Mouse (Mus musculus) CD4-positive, CD25-positive, alpha-beta regulatory T cell, adult 2 months (primary cell): Measurements from ENCODE around the gene Zfp553.
"Not testable (repeated sequence)": the region's sequence is repeated elsewhere in the genome, so short reads cannot be mapped to it uniquely, and the experiment has no call there.

Source experiments
- DNase-seq: peaks from one replicate; pipeline ENCODE4 v3.0.0-alpha.2; 2012; ENCODE audit warnings: low read depth, low spot score

Zfp553 gene

DNA sequence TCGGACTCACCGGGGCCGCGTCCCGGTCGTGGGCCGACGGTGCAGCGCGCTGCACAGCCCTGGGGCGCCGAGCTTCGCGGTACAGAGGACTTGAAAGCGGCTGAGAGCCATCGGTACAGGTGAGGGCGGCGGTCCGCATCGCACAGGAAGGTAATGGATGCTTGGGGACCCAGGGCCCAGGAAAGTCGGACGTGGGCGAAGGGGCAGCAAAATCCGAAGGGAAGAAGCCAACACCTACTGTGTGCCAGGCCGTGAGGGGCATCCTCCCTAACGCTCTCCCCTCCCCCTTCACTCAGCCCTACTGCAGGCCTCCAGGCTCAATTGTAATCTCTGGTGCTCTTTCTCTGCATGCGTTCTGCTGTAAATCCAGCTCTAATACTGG, 498 bp downstream of the Zfp553 start:
- no peak for DNase-seq

DNA sequence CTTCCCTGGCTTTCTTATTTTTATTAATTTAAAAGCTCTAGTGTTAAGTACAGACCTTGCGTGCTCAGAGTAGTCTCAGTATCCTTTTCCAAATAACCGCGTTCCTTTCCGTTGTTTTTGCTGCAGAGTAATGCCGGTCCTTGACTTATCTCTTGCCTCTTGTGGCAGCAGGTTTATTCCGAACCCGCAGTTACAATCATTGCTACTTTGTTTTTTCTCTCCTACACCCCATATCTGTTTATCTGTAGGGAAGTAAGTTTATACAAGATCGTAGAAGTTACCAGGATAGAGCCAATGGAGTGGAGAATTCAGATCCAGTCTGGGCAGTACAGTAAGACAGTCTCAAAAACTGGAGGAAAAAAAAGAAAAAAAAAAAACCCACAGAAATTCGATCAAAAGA, 904 bp downstream of the Zfp553 start:
- DNase-seq: no peak

DNA sequence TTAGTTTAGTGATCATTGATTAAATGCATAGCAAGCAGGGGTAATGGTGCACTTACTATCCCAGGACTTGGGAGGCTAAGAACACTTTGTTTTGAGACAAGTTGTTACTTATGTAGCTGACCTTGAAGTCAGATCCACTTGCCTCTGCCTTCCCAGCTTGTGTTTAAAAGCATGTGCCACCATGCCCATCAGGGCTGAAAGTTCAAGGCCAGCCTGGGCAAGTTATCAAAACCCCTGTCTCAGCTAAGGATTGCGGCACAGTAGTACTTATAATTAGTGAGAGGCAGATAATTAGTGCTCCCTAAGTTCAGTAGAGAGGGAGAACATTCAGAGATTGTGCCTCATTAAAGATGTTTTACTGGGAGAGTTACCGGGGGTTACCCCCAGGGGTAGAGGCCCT, 1.9 kb downstream of the Zfp553 start:
- DNase-seq: no peak

DNA sequence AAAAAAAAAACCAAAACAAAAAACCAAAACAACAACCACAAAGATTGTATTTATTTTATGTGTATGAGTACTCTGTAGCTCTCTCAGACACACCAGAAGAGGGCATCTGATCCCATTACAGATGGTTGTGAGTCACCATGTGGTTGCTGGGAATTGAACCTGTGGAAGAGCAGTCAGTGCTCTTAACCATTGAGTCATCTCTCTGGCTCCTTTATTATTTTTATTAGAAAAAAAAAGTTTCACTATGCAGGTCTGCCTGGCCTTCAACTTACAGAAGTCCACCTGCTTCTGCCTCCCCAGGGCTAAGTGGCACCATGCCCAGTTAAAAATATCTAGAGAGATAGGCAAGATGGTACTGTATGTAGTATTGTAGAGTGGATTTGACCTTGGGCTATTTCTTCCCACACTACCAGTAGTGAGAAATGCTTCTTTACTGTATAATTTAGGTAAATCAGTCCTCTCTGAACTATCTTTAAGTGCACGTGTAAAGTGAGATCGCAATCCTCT, 10.6 kb downstream of the Zfp553 start:
- no peak for DNase-seq

DNA sequence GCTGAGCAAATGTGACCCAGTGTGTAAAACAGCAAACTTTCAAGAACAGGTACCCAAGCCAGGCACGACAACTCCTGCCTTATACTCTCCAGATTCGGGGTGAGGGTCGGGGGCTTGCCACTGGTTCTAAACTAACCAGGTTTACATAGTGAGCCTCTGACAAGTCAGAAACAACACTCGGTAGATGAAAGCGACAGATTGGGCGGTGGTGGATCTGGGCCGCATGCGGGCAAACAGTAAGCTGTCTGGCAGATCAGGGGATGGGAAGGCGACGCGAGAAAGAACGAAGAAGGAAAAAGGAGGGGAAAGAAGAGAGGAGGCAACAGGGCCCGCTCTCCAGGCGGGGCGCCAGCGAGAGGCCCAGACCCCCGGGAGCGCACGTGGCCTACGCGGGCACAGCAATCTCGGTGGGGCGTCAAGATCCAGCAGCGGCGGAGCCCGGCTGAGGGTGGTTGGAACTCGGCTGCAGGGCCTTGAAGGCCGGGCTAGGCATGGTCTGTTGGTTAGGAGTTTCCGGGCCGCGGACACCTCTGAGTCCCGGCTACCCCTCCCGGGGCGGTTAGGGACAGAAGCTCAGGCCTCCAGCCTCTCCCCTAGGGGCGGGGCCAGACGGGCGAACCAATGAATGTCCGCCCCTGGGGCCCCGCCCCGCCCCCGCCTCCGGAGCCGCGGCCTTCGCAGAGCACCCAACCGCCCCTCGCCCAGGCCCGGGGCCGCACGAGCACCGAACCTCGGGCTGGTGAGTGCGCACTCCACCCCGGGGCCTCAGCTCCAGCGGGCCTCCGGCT, 11.2 kb downstream of the Zfp553 start, which contains the start of gene Zfp771:
TSS of gene Zfp771 (plus strand) at position 405 of the 788 bp plus-strand sequence.
- DNase-seq: peak; percentile 92

DNA sequence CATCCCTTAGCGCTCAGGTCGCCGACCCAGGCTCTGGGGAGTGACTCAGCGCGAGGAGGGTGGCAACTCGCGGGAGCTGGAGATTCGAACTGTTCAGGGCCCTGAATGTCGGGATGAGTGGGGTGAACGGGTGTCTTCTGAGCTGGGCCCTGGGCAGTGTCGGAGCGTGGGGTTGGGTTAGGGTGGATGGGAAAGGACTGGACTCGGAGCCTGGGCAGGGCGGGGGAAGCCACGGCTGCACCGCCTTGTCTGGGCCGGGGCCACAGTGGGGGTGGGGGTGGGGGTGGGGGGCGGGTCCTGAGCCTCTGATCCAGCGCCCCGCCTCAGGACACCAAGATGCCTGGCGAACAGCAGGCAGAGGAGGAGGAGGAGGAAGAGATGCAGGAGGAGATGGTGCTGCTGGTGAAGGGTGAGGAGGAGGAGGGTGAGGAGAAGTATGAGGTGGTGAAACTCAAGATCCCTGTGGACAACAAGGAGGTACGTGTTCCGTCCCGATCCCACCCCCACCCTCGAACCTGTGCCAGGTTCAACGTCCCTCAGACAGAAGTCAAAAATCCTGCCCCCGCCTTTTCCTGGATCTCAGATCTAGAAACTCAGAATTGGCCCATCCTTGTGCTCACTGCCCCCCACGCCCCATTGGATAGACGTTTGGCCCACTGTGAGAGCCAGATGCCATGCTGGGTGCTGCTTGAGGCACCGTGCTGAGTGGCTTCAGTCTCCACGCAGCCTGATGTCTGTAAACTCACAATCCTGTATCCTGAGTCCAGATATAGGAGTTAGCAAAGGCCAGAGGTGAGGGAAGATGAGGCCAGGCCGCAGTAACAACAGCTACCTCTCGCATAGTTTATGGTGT, 12.0 kb downstream of the Zfp553 start:
- no peak for DNase-seq

DNA sequence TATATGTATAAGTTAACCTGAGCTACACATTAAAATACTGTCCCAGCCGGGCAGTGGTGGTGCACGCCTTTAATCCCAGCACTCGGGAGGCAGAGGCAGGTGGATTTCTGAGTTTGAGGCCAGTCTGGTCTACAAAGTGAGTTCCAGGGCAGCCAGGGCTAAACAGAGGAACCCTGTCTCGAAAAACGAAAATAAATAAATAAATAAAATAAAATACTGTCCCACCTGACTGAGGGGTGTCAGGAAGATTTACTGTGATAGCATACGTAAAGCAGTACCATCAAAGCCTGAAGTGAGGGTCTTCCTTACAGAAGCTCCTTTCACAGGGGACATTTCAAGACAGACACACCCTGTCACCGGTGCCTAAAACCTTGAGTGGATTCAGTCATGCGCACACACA, 17.6 kb downstream of the Zfp553 start:
- DNase-seq: not testable (repeated sequence)

DNA sequence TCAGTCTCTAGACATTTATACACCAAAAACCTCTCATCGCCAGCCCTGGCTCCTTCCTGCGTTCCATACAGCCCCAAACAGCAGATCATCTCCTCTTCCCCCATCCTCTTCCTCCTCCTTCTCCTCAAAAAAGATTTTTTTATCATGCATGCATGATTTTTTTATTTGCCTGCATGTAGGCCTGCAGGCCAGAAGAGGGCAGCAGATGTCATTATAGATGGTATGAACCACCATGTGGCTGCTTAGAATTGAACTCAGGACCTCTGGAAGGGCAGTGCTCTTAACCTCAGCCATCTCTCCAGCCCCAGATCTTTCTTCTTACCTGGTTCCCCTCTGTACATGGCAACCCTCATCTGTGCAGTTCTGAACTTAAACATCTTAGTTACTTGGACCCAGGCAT, 19.6 kb downstream of the Zfp553 start:
- peak; percentile 77 for DNase-seq

DNA sequence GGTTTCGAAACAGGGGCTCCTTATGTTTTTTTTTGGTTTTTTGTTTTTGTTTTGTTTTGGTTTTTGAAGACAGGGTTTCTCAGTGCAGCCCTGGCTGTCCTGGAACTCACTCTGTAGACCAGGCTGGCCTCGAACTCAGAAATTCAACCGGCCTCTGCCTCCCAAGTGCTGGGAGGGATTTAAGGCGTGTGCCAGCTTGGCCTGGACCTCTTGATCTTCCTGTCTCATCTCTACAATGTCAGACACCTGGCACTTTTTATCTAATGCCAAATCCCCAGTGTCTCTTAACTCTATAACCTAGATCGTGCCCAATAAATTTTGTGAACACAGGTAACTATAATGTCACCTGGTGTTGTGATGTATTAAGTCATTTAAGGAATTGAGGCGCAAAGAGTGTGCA, 20.5 kb downstream of the Zfp553 start:
- no peak for DNase-seq

DNA sequence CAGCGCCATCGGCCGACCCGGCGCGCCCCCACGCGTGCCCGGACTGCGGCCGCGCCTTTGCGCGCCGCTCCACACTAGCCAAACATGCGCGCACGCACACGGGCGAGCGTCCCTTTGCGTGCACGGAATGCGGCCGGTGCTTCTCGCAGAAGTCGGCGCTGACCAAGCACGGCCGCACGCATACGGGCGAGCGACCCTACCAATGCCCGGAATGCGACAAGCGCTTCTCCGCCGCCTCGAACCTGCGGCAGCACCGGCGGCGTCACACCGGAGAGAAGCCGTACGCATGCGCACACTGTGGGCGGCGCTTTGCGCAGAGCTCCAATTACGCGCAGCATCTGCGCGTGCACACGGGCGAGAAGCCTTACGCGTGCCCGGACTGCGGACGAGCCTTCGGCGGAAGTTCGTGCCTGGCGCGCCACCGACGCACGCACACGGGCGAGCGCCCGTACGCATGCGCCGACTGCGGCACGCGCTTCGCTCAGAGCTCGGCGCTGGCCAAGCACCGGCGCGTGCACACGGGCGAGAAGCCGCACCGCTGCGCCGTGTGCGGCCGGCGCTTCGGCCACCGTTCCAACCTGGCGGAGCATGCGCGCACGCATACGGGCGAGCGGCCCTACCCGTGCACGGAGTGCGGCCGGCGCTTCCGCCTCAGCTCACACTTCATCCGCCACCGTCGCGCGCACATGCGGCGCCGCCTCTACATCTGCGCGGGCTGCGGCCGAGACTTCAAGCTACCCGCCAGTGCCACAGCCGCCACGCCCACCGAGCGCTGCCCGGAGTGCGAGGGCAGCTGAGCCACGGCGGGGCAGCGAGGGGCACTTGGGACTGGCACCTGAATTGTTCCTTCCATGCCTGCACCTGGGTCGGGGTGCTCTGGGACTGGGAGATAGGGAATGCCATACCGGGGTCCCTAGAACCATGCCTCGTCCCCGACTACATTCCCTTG, 21.2 kb downstream of the Zfp553 start:
- peak; percentile 99 for DNase-seq

DNA sequence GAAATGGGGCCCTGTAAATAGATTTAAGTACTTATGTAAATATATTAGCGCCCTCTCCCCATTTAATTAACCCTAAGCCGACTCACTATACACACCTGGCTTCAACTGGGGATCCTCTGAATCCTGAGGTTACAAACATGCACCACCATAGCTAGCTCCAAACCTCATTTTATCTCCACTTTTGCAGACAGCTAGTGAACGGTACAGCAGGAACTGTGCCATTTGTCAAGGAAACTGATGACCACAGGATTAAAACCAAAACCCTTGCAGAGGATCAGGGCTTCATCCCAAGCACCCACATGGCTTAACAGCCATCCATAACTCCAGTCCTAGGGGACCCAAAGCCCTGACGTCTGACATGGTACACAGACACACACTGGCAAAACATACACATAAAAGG, 22.1 kb downstream of the Zfp553 start:
- no peak for DNase-seq

DNA sequence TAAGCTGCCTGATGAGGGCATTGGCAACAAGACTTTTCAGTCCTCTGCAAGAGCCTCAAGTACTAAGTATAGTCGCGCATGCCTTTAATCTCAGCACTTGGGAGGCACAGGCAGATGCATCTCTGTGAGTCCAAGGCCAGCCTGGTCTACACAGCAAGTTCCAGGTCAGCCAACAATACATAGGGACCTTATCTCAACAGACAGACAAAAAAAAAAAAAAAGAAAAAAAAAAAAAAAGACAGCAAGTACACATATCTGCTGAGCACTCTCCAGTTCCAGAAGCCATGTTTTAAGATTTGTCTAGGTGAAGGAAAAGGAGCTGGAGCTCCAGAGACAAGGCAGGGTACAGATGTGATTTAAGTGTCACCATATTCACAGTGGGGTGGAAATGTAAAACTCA, 23.1 kb downstream of the Zfp553 start:
- no peak for DNase-seq

DNA sequence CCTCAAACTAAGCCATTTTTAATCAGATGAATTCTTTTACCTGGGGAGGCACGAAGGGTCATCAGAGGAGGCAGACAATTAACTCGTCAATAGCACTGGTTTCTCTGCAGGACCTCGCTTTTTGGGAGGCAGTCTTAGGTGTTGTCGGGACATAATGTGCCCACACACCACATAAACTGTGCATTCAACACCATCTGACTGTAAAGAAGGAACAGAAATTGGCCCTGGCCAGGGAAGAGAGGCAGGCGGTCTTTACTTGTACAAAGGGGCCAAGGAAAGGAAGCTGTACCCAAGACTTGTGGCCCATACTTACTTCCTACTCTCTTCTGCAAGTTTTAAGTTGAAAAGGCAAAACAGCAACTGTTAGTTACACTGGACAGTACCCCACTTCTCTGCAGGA, 23.7 kb downstream of the Zfp553 start:
- DNase-seq: no peak

DNA sequence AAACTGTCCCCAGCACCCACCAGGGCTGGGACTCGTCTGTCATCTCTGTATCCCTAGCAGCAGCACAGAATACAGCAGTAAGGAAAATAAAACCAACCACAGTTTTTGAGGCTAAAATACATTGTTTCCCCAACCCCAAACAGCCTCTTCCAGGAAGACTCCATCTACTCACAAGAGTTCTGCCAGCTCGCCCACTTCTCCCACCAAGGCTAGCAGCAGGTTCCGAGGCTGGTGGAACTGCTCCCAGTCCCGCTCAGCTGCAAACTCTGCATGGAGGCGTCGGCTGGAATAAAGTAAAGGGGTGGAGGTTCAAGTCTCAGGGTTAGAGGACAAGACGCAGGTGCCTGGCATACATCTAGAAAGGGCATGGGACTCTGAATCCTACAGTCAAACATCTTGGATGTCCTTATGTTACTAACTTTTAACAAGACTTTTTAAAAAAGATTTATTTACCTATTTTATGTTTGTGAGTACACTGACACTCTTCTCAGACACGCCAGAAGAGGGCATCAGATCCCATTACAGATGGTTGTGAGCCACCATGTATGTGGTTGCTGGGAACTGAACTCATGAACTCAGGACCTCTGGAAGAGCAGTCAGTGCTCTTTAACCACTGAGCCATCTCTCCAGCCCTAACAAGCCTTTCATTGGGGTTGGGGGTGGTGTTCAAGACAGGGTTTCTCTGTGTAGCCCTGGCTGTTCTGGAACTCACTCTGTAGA, 26.5 kb downstream of the Zfp553 start:
- DNase-seq: no peak

DNA sequence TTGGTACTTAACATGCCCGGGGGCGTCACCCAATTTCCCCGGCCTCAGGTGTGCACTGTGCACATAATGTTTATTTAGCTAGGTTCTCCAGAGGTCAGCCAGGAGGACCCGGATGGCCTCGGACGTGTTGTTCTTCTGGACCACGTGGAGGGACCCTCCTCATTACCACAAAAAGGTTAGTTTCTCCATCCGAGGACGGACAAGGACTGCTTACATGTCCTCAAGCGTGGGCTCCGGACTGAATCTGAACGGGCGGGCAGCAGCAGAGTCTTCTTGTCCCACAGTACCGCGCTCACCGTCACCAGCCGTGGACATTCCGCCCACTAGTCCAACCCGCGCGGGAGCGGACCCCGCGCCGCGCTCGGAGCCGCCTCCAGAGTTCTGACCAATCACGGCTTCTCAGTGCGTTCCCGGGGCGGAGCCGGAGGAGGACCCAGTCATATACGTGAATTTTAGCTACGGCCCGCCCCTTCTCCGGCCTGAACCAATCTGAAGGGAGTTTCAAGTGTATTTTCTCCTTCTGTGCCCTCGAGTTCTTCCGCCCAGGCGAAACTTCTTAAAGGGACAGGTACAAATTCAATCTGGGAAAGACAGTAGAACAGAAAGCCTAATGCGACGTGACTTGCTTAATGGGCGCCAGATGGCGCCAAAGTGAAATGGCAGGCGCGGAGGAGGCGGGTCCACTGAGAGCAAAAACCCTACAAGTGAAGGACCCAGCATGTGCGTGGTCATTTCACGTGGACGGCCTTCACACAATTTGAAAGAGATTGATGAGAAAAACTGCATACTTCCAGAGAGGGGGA, 27.6 kb downstream of the Zfp553 start, which contains the start of gene Dctpp1:
TSS of gene Dctpp1 (minus strand) at position 401 of the 803 bp plus-strand sequence.
- DNase-seq: peak; percentile 98

DNA sequence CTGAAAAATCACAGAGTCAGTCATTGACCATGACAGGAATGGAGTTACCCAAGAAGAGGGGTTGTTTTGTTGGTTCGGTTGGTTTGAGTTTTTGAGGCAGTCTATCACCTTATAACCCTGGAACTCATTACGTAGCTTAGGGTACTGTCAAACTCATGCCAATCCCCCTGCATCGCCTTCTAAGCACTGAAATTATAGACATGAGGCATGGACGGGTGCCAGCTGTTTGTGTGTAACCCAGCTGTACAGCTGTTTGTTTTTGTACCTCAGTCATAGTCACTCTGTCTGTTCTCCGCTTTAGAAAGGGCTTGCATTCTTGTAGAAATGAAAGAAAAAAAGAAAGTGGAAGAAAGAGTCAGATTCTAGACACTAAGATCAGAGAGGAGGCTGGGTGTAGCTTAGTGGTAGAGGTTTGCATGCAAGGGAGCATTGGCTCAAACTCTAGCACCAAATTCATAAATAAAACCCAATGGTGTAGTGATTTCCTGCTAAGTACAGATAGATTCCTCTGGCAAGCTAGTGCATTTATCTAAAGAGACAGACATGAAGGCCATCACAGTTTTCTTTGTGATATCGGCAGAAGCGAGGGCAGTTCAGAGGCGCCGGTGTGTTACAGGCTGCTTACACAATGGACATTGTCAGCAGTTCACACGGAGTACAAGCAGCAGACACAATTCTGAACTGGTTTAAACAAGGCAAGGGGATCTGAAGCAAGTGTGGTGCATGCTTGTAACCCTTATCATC, 29.5 kb downstream of the Zfp553 start:
- no peak for DNase-seq

DNA sequence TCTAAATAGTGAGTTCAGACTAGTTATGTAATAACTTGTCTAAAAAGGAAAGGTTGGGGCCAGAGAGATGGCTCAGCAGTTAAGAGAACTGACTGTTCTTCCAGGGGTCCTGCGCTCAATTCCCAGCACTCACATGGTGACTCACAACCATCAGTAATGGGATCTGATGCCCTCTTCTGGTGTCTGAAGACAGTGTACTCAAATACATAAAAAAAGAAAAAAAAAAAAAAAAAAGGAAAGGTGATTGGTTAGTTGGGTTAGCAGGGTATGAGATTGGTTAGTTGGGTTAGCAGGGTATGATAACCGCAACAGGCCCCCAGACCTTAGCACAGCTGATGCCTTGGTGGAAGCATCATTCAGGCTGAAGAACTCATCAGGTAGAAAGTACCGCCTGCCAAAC, 30.7 kb downstream of the Zfp553 start:
- no peak for DNase-seq

DNA sequence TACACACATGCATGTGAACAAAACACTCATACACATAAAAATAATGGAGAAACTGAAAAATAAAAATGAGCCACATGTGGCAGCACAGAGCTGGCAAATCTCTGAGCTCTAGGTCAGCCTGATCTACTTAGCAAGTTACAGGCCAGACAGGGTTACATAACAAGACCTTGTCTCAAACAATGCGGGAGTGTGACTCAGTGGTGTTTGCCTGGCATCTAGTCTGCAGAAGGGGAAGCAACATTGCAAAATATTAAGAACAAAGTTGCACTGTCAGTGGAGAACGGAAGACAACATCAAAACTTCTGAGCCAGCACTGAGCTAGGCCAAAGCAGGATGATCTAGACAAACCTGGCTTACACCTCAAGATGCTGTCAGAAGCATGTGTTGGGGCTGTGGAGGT, 37.4 kb downstream of the Zfp553 start:
- DNase-seq: no peak

DNA sequence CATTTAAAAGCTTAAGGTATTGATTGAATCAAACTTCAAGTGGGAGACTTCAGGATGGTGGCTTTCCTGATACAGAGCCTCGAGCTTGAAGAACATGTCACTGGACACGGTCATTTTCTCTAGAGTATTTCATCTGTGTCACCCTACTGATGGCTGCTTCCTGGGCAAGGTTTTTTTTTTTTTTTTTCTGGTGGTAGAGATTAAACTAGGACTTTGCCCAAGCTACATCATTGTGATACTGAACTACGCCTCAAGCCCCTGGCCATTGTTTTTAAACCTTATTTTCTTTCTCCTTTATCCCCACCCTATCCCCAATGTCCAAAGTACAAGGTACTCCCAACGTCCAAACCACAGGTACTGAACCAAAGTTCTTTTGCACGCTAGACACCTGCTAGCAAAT, 37.8 kb downstream of the Zfp553 start:
- DNase-seq: no peak
